Mouse (Mus musculus): ENCODE results near the gene Phospho2. TPM values are rescaled to one million over a fixed set of nuclear protein-coding genes. Genes with fewer than 3 reads are reported as not detected.

Gene Phospho2
- total and polyA plus RNA-seq, 3 experiments = 11.1 to 20.1 (median 14.4) TPM

DNA sequence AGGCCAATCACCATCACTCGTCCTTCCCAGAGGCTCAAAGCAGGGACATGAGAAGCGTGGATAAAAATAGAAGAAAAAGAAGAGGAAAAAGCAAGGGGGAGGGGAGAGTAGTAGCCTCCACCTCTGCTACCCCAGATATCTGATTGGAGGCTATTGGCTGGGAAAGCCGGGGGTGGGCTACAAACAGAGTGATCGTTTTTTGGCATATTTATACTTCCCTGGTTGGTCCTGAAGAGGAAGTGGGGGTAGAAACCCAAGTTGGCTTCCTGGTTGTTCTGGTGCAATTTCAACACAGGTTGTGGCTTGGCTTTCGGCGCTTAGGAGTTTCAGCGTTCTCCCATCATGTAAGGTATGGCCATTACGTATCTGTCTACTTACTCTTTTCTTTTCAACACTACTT lies 32.3 kb downstream of the Phospho2 start, which contains the start of gene Klhl23:
Gene Klhl23 (plus strand): TSS at position 234 of the 400 bp plus-strand sequence.
- no peak for DNase-seq (ENCODE audit: extremely low read depth)
- Histone ChIP-seq H3K4me2 (ENCODE audit: insufficient read depth, low read depth, poor library complexity, severe bottlenecking) (peak within 1 kb of the TSS; percentile 79), H3K9ac (ENCODE audit: insufficient read depth, low read depth) (peak within 1 kb of the TSS; percentile 48; the same call in 1 of the 2 replicates), H3K4me3 (replicated peaks in 1 of 3; ENCODE audit: low read depth in 2 of 3, low read length in 2 of 3, poor library complexity in 1 of 3) (peak within 1 kb of the TSS in 2 of 3 experiments; percentile 38 to 66), H3K27ac (ENCODE audit: insufficient read depth, low read depth) (no peak within 1 kb of the TSS), H3K9me3 (replicated peaks; ENCODE audit: low read length) (no peaks in the 10 kb centered on the region), H3K27me3 (replicated peaks) (peaks cover 6% of the 10 kb centered on the region), H3K4me1 (ENCODE audit: control insufficient read depth in 1 of 2, insufficient read depth in 2 of 2) (peaks cover 0 to 2% of the 10 kb centered on the region in 2 experiments; a peak in 1 of 4 replicates), H3K79me2 (replicated peaks; ENCODE audit: control insufficient read depth, extremely low read depth, insufficient read depth, poor library complexity, severe bottlenecking) (no peaks in the 10 kb centered on the region), H3K36me3 (replicated peaks in 1 of 2; ENCODE audit: control insufficient read depth in 1 of 2, insufficient read depth in 1 of 2, low read length in 1 of 2) (no peaks in the 10 kb centered on the region)
- TF ChIP-seq MAX (IDR thresholded peaks at IDR 0.05; ENCODE audit: low read length) = no peak
- no peak for TF ChIP-seq PAX5 (IDR thresholded peaks at IDR 0.05; ENCODE audit: low read length)
- no peak for TF ChIP-seq POLR2A (IDR thresholded peaks at IDR 0.05; ENCODE audit: low read depth, low read length)
- no peak for TF ChIP-seq UBTF (IDR thresholded peaks at IDR 0.05; ENCODE audit: low read depth, low read length)
- no peak for TF ChIP-seq POLR2AphosphoS2 (IDR thresholded peaks at IDR 0.05; ENCODE audit: low read depth, low read length)
- no peak for TF ChIP-seq GABPA (IDR thresholded peaks at IDR 0.05; ENCODE audit: insufficient replicate concordance, low read depth, low read length)
- TF ChIP-seq SMC3 (IDR thresholded peaks at IDR 0.05; ENCODE audit: low read depth, low read length) = no peak
- TF ChIP-seq RCOR1 (conservative IDR thresholded peaks at IDR 0.05; ENCODE audit: low read depth, low read length) = no peak
- no peak for TF ChIP-seq MAFK (IDR thresholded peaks at IDR 0.05; ENCODE audit: insufficient replicate concordance, low read length)
- TF ChIP-seq ZC3H11A (IDR thresholded peaks at IDR 0.05; ENCODE audit: low read depth, low read length) = no peak
- no peak for TF ChIP-seq JUND (conservative IDR thresholded peaks at IDR 0.05; ENCODE audit: low read depth, low read length)
- no peak for TF ChIP-seq EP300 (IDR thresholded peaks at IDR 0.05; ENCODE audit: low read length)
- TF ChIP-seq MYC (IDR thresholded peaks at IDR 0.05; ENCODE audit: low read depth, low read length) = no peak
- TF ChIP-seq MEF2A (IDR thresholded peaks at IDR 0.05; ENCODE audit: borderline replicate concordance, low read depth, low read length) = no peak
- no peak for TF ChIP-seq CHD2 (IDR thresholded peaks at IDR 0.05; ENCODE audit: low read length)
- no peak for TF ChIP-seq ZMIZ1 (IDR thresholded peaks at IDR 0.05; ENCODE audit: low read depth, low read length)
- TF ChIP-seq TBP (conservative IDR thresholded peaks at IDR 0.05; ENCODE audit: low read depth, low read length) = no peak
- no peak for TF ChIP-seq NRF1 (IDR thresholded peaks at IDR 0.05; ENCODE audit: low read depth, low read length)
- no peak for TF ChIP-seq JUN (IDR thresholded peaks at IDR 0.05; ENCODE audit: insufficient read depth, low read depth, low read length)
- in situ Hi-C loops (cut with MboI; ENCODE audit: low pct_ligation_motif_present, low pct_unique_long_range_greater_than_20kb, low sequenced_read_pairs) (no loop called here), dilution Hi-C loops (cut with MboI; ENCODE audit: extremely low pct_ligation_motif_present, extremely low pct_unique_long_range_greater_than_20kb, low sequenced_read_pairs) (no loop called here)

DNA sequence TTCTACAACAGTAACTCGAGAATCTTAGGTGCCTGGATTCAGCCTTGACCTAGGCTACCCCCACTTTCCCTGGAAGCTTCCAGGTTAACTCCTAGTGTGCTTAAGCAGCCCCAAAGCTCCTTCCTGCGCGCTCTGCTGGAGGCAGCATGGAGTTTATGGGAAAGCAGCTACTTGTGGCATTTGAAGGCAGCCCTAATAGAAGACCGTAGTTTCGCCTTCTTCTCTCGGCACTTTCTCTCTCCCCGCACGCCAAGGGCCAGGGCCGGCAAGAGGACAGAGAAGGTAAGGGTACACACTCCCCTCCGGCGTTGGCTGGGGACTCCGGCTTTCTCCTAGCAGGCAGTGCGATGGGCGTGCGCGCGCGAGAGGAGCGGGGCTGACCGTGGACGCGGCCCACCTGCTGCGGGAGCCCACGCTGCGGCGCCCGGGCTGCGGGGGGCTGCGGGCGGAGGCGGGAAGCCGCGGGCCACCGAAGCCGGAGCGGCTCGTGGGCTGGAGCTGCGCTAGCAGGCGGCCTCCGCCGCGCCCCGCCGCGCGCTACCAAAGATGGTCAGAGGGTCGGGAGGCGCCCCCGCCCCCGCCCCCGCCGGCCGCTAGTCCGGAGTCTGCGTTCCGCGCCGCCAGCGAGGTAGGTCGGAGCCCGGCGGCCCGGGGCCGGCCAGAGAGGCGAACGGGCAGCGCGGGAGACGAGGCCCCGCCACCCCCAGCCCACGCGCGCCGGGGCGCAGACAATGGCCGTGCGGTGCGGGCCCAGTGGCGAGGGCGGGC lies 33.1 kb downstream of the Phospho2 start:
- DNase-seq (ENCODE audit: extremely low read depth) = no peak
- peak overlapping the region; percentile 79 for H3K4me2 ChIP-seq (ENCODE audit: insufficient read depth, low read depth, poor library complexity, severe bottlenecking)
- TF ChIP-seq NRF1 (IDR thresholded peaks at IDR 0.05; ENCODE audit: low read depth, low read length) (no peak), MAX (IDR thresholded peaks at IDR 0.05; ENCODE audit: low read length) (no peak), GABPA (IDR thresholded peaks at IDR 0.05; ENCODE audit: insufficient replicate concordance, low read depth, low read length) (no peak), EP300 (IDR thresholded peaks at IDR 0.05; ENCODE audit: low read length) (no peak), CHD1 (IDR thresholded peaks at IDR 0.05; ENCODE audit: low read depth, low read length) (no peak), JUND (conservative IDR thresholded peaks at IDR 0.05; ENCODE audit: low read depth, low read length) (no peak)
- peak overlapping the region in 2 of 3 experiments; percentile 38 to 66 for H3K4me3 ChIP-seq (replicated peaks in 1 of 3; ENCODE audit: low read depth in 2 of 3, low read length in 2 of 3, poor library complexity in 1 of 3)
- H3K27ac ChIP-seq (ENCODE audit: insufficient read depth, low read depth) = no peak overlapping the region
- dilution Hi-C loops (cut with MboI; ENCODE audit: extremely low pct_ligation_motif_present, extremely low pct_unique_long_range_greater_than_20kb, low sequenced_read_pairs) = no loop called here
- in situ Hi-C loops (cut with MboI; ENCODE audit: low pct_ligation_motif_present, low pct_unique_long_range_greater_than_20kb, low sequenced_read_pairs) = no loop called here
- H3K4me1 ChIP-seq (ENCODE audit: control insufficient read depth in 1 of 2, insufficient read depth in 2 of 2) = peaks cover 0 to 2% of the 10 kb centered on the region in 2 experiments; a peak in 1 of 4 replicates
- no peaks in the 10 kb centered on the region for H3K79me2 ChIP-seq (replicated peaks; ENCODE audit: control insufficient read depth, extremely low read depth, insufficient read depth, poor library complexity, severe bottlenecking)
- no peaks in the 10 kb centered on the region for H3K36me3 ChIP-seq (replicated peaks in 1 of 2; ENCODE audit: control insufficient read depth in 1 of 2, insufficient read depth in 1 of 2, low read length in 1 of 2)
- H3K9me3 ChIP-seq (replicated peaks; ENCODE audit: low read length) = no peaks in the 10 kb centered on the region
- H3K9ac ChIP-seq (ENCODE audit: insufficient read depth, low read depth) = peak overlapping the region; percentile 48; the same call in 1 of the 2 replicates
- H3K27me3 ChIP-seq (replicated peaks) = peaks cover 6% of the 10 kb centered on the region

Data from CH12.LX (cell line).